Mouse (Mus musculus) bone marrow, adult 2 months (tissue): Measurements from ENCODE around the gene Ercc8.

Experiments
- CTCF ChIP-seq: fragments of 200-500 bp; IDR thresholded peaks from 2 replicates; pipeline ENCODE4 v1.5.1; 2011; ENCODE audit warnings: low read length, control low read depth; ENCODE audit not compliant: control insufficient read depth, insufficient read depth
- POLR2A ChIP-seq: fragments of 200-500 bp; IDR thresholded peaks from 2 replicates; pipeline ENCODE4 v1.6.1; 2011; ENCODE audit warnings: low read depth, mild to moderate bottlenecking, control low read depth, low read length, borderline replicate concordance; ENCODE audit not compliant: control insufficient read depth

DNA sequence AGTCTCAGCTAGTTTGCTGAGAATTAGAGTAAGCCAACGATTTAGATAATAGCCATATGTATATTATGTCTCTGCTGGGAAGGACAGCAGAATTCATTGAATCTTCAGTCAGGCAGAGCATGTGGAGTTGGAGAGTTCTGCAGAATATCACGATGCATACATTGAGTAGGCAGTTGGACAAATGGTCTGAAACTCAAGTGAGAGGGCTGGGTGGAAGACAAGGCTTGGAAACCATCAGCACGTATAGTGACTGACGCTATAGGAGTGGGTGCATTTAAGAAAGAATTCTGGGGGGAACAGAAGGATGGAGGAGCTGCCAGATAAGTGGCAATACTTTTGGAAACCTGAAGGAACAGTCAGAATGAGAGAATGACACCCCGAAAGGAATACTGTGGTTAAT, 27.8 kb upstream of the Ercc8 start:
- no peak for TF ChIP-seq POLR2A
- no peak for TF ChIP-seq CTCF
